Mouse (Mus musculus) small intestine, adult 2 months (tissue): ENCODE results near the gene Trim9. TPM values are rescaled to one million over a fixed set of nuclear protein-coding genes. Genes with fewer than 3 reads are reported as not detected.

Experiments
- H3K27ac ChIP-seq: fragments of 200-500 bp; 2 replicates; pipeline ENCODE4 v1.5.1; 2012; ENCODE audit warnings: low read depth, low read length, control low read depth, inconsistent platforms; ENCODE audit not compliant: insufficient read depth
- H3K27me3 ChIP-seq: fragments of 200-500 bp; 2 replicates; pipeline ENCODE4 v1.6.1; 2012; ENCODE audit warnings: mild to moderate bottlenecking, moderate library complexity, low read length, inconsistent platforms; ENCODE audit not compliant: control insufficient read depth, insufficient read depth
- H3K36me3 ChIP-seq: fragments of 200-500 bp; 2 replicates; pipeline ENCODE4 v1.6.1; 2012; ENCODE audit warnings: mild to moderate bottlenecking, low read length, control low read depth, inconsistent platforms; ENCODE audit not compliant: control insufficient read depth, insufficient read depth
- H3K4me1 ChIP-seq: fragments of 200-500 bp; 2 replicates; pipeline ENCODE4 v1.6.1; 2012; ENCODE audit warnings: low read length, inconsistent platforms, mixed read lengths; ENCODE audit not compliant: control insufficient read depth, insufficient read depth, insufficient read length
- H3K4me3 ChIP-seq: fragments of 200-500 bp; 2 replicates; pipeline ENCODE4 v1.5.1; 2012; ENCODE audit warnings: low read depth, mild to moderate bottlenecking, control low read depth, inconsistent platforms, low read length, moderate library complexity
- CTCF ChIP-seq: fragments of 200-500 bp; IDR thresholded peaks from 2 replicates; pipeline ENCODE4 v1.5.1; 2012; ENCODE audit warnings: low read depth, mild to moderate bottlenecking, control low read depth, inconsistent platforms, low read length, moderate library complexity, mixed read lengths; ENCODE audit not compliant: insufficient replicate concordance, insufficient read length; ENCODE audit errors: extremely low read depth
- POLR2A ChIP-seq: fragments of 200-500 bp; IDR thresholded peaks from 2 replicates; pipeline ENCODE4 v1.6.1; 2012; ENCODE audit warnings: low read depth, mild to moderate bottlenecking, control low read depth, inconsistent platforms, low read length, moderate library complexity
- WGBS: fragments of 180-500 bp; shearing (Covaris S2); methylation state at CpG from one replicate; pipeline ENCODE4 v1.1.7; 2018; 5-methylcytosine and 5-hydroxymethylcytosine counted together
- polyA plus RNA-seq: library from polyadenylated mRNA; depleted of rRNA; stranded (reverse); fragments of >200 nt; gene quantifications from 2 replicates; pipeline ENCODE4 v1.2.3, GENCODE M21; 2012; rRNA removed

The Trim9 gene
- 0.04 and 0.15 TPM in 2 replicates for polyA plus RNA-seq

- Histone ChIP-seq H3K36me3 (no peaks in the 10 kb centered on the region), H3K4me1 (peaks cover 5% of the 10 kb centered on the region; the same call in 1 of the 2 replicates), H3K27ac (no peak within 1 kb of the TSS), H3K27me3 (peaks cover 15% of the 10 kb centered on the region), H3K4me3 (peak within 1 kb of the TSS; percentile 57)
- TF ChIP-seq CTCF (no peak), POLR2A (no peak)
- 1% methylated on average over 50 of the region's 50 CpGs for WGBS
These were observed at the start of gene Trim9 for GRCm38 (mm10) chr12:70347202-70347841. Gene Trim9, minus strand, starts transcription at chr12:70347614.

- Histone ChIP-seq H3K4me3 (no peak overlapping the region), H3K27me3 (no peaks in the 10 kb centered on the region), H3K27ac (no peak overlapping the region), H3K4me1 (no peaks in the 10 kb centered on the region), H3K36me3 (no peaks in the 10 kb centered on the region)
- TF ChIP-seq CTCF: no peak
- no peak for TF ChIP-seq POLR2A
- WGBS: 77% methylated on average over 3 of the region's 3 CpGs
These were observed 47.6 kb upstream of the Trim9 start for GRCm38 (mm10) chr12:70395061-70395460.

- TF ChIP-seq CTCF (no peak), POLR2A (no peak)
- 78% methylated on average over 3 of the region's 3 CpGs for WGBS
- no peaks in the 10 kb centered on the region for H3K36me3 ChIP-seq
These were observed 43.8 kb upstream of the Trim9 start for GRCm38 (mm10) chr12:70391236-70391635.

GRCm38 (mm10) chr12:70374976-70375375, 27.6 kb upstream of the Trim9 start:
- WGBS: 80% methylated on average over 10 of the region's 10 CpGs

More at GRCm38 (mm10) chr12:70391236-70391635, 43.8 kb upstream of the Trim9 start:
- no peaks in the 10 kb centered on the region for H3K27me3 ChIP-seq
- no peak overlapping the region for H3K4me3 ChIP-seq
- H3K4me1 ChIP-seq: no peaks in the 10 kb centered on the region
- no peak overlapping the region for H3K27ac ChIP-seq

DNA sequence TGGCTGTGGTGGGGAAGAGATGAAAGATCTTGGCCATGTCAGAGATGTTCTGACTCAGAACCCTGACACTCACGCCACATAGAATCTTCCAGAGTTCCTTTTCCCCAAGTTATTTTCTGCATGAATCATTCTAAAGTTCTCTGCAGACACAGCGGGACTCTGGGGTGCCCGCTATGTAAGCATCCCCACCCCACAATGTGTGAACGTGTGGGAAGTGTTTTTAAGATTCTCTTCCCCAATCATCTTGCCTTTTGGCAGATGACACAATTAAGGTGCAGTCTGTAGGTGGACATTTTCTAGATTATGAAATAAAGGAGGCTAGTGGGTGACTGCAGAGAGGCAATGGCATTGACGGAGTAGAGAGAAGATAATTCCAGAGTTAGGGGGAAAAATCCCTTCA, 25.5 kb upstream of the Trim9 start:
- no peak overlapping the region for H3K27ac ChIP-seq
- TF ChIP-seq CTCF (no peak), POLR2A (no peak)
- no peaks in the 10 kb centered on the region for H3K27me3 ChIP-seq
- H3K36me3 ChIP-seq: no peaks in the 10 kb centered on the region
- 88% methylated on average over 5 of the region's 5 CpGs for WGBS
- no peak overlapping the region for H3K4me3 ChIP-seq
- no peaks in the 10 kb centered on the region for H3K4me1 ChIP-seq

More at GRCm38 (mm10) chr12:70374976-70375375, 27.6 kb upstream of the Trim9 start:
- Histone ChIP-seq H3K27ac (no peak overlapping the region), H3K36me3 (no peaks in the 10 kb centered on the region), H3K27me3 (no peaks in the 10 kb centered on the region), H3K4me3 (no peak overlapping the region), H3K4me1 (no peaks in the 10 kb centered on the region)
- no peak for TF ChIP-seq POLR2A
- no peak for TF ChIP-seq CTCF

DNA sequence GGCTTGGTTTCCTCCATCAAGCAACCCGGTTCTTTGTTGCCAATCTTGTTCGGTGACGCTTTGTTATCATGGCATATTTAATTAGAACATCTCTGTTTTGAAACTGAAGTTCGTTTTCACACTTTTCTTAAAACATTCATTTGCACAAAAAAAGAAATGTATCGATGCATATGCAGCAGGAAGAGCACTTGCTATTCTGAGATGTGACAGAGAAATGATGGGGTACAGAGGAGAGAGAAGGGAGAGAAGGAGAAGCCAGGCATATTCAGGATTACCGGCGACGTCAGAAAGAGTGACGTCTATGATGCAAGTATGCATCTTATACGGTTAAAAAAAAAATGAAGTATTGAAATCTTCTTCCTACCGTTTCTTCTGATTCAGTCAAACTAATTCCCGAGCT, 21.9 kb upstream of the Trim9 start:
- Histone ChIP-seq H3K4me1 (no peaks in the 10 kb centered on the region), H3K36me3 (no peaks in the 10 kb centered on the region), H3K4me3 (no peak overlapping the region), H3K27me3 (no peaks in the 10 kb centered on the region), H3K27ac (no peak overlapping the region)
- TF ChIP-seq POLR2A (no peak), CTCF (no peak)
- WGBS: 87% methylated on average over 12 of the region's 12 CpGs

- 72% methylated on average over 9 of the region's 9 CpGs for WGBS
- H3K4me1 ChIP-seq: no peaks in the 10 kb centered on the region
- H3K4me3 ChIP-seq: no peak overlapping the region
- H3K27me3 ChIP-seq: no peaks in the 10 kb centered on the region
- H3K27ac ChIP-seq: no peak overlapping the region
- no peaks in the 10 kb centered on the region for H3K36me3 ChIP-seq
- TF ChIP-seq POLR2A: no peak
- TF ChIP-seq CTCF: no peak
These were observed 21.4 kb upstream of the Trim9 start for GRCm38 (mm10) chr12:70368820-70369219.
